Mouse (Mus musculus) kidney, adult 2 months (tissue): Measurements from ENCODE around the gene Tada3.

Source experiments
- CTCF ChIP-seq: fragments of 200-500 bp; conservative IDR thresholded peaks from 2 replicates; pipeline ENCODE4 v1.5.1; 2011; ENCODE audit warnings: low read depth, mild to moderate bottlenecking, control low read depth, low read length, moderate library complexity, mixed read lengths; ENCODE audit not compliant: insufficient read depth, insufficient read length
- POLR2A ChIP-seq: fragments of 200-500 bp; IDR thresholded peaks from one replicate; pipeline ENCODE4 v1.6.1; 2011; ENCODE audit warnings: low read depth, low read length, control low read depth

DNA sequence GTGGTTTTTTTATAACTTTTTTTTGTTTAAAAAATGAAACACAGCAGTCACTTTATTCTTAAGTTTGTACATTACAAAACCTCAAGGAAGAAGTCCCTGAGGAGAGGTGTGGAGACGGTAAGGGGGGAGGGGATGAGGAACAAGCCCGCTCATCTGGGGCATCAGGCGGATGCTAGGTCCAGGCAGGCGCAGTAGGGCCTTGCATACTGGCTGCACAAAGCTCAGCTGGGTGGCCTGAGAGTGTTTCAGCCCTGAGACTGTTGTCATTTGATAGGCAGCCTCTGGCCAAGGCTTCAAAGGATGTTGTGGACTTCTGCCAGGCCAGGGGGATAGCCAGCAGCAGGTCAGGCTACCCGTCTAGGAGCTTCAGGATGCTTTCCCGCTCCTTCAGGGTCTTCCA lies 11.0 kb downstream of the Tada3 start:
- TF ChIP-seq POLR2A (no peak), CTCF (no peak)
